Comparison of ENCODE assay signal across 8 mouse cellular contexts in genomic region chr9:51278500-51279381, GRCm38 (mm10). TPM values are rescaled to one million over a fixed set of nuclear protein-coding genes. Genes with fewer than 3 reads are reported as not detected.
DNase-seq lines count a peak whose midpoint lies in the region; ATAC-seq and TF ChIP-seq lines count a peak whose summit lies in the region.

Gene Colca2 (minus strand): TSS chr9:51278569.

- DNase-seq in B cell, adult 2 months = peak; percentile 25 to 36
- DNase-seq in brain, adult 2 months (ENCODE audit: low read depth, low spot score) = peak; percentile 77
- DNase-seq in kidney, postnatal 0 days (ENCODE audit: low spot score) = peak; percentile 94
- peak; percentile 88 for DNase-seq in neural tube, embryonic 10.5 days (ENCODE audit: extremely low spot score, low spot score)

- TF ChIP-seq CTCF in kidney, postnatal 0 days (IDR thresholded peaks at IDR 0.05; ENCODE audit: low read depth) = peak; percentile 55
- peak; percentile 13; the same call in 1 of the 2 replicates for TF ChIP-seq CTCF in testis, adult 2 months (IDR thresholded peaks at IDR 0.05; ENCODE audit: control insufficient read depth, insufficient read depth, insufficient replicate concordance, low read depth, low read length)

- H3K4me1 ChIP-seq in forebrain, embryonic 12.5 days = peaks cover 15% of the 10 kb centered on the region
- H3K4me1 ChIP-seq in heart, embryonic 14.5 days (ENCODE audit: control insufficient read depth in 2 of 2, insufficient read depth in 2 of 2, low read length in 2 of 2) = peaks cover 3 to 12% of the 10 kb centered on the region in 2 experiments
- 0 out of 2 replicates have a peak, but pooled peaks cover 4% of the 10 kb centered on the region for H3K4me1 ChIP-seq in kidney, postnatal 0 days (replicated peaks; ENCODE audit: insufficient read depth, low read length)
- H3K4me1 ChIP-seq in liver, embryonic 12.5 days = 0 out of 2 replicates have a peak, but pooled peaks cover 4% of the 10 kb centered on the region
- H3K4me1 ChIP-seq in testis, adult 2 months (ENCODE audit: control insufficient read depth, insufficient read depth, low read length) = peaks cover 8% of the 10 kb centered on the region

- peak within 1 kb of the TSS; percentile 87 for H3K4me2 ChIP-seq in forebrain, embryonic 12.5 days
- H3K4me2 ChIP-seq in heart, embryonic 14.5 days (ENCODE audit: low read length) = peak within 1 kb of the TSS; percentile 93
- H3K4me2 ChIP-seq in kidney, postnatal 0 days (ENCODE audit: low read length) = peak within 1 kb of the TSS; percentile 95
- peak within 1 kb of the TSS; percentile 72 for H3K4me2 ChIP-seq in liver, embryonic 12.5 days

- ATAC-seq in forebrain, embryonic 12.5 days (ENCODE audit: low FRiP score) = peak; percentile 96
- ATAC-seq in heart, embryonic 14.5 days (ENCODE audit: insufficient number of reproducible peaks, insufficient read depth, low FRiP score, low read depth) = peak; percentile 95
- ATAC-seq in kidney, postnatal 0 days (replicated peaks; ENCODE audit: low FRiP score, low read depth) = peak; percentile 97
- ATAC-seq in liver, embryonic 12.5 days = peak; percentile 83

- no peak within 1 kb of the TSS for H3K27ac ChIP-seq in forebrain, embryonic 12.5 days
- peak within 1 kb of the TSS; percentile 66 to 73 for H3K27ac ChIP-seq in heart, embryonic 14.5 days (replicated peaks in 1 of 2; ENCODE audit: control insufficient read depth in 1 of 2, insufficient read depth in 1 of 2, low read depth in 2 of 2, low read length in 2 of 2)
- H3K27ac ChIP-seq in kidney, postnatal 0 days = peak within 1 kb of the TSS; percentile 76
- no peak within 1 kb of the TSS for H3K27ac ChIP-seq in liver, embryonic 12.5 days
- peak within 1 kb of the TSS; percentile 81 for H3K27ac ChIP-seq in testis, adult 2 months (ENCODE audit: control insufficient read depth, insufficient read depth, low read depth, low read length)

- TF ChIP-seq POLR2A in testis, adult 2 months (IDR thresholded peaks at IDR 0.05; ENCODE audit: control insufficient read depth, low read depth, low read length) = 0 out of 2 replicates have a peak, but pooled peaks have one; percentile 14

- H3K4me3 ChIP-seq in forebrain, embryonic 12.5 days (replicated peaks) = peak within 1 kb of the TSS; percentile 54
- H3K4me3 ChIP-seq in heart, embryonic 14.5 days (ENCODE audit: control insufficient read depth in 1 of 2, insufficient read depth in 1 of 2, low read depth in 1 of 2, low read length in 2 of 2) = peak within 1 kb of the TSS; percentile 70 to 90
- H3K4me3 ChIP-seq in kidney, postnatal 0 days (replicated peaks; ENCODE audit: low read depth, low read length) = peak within 1 kb of the TSS; percentile 61
- peak within 1 kb of the TSS; percentile 47 for H3K4me3 ChIP-seq in liver, embryonic 12.5 days
- H3K4me3 ChIP-seq in testis, adult 2 months (ENCODE audit: control insufficient read depth, low read depth, low read length) = peak within 1 kb of the TSS; percentile 77

- peaks cover 29% of the 10 kb centered on the region for H3K27me3 ChIP-seq in forebrain, embryonic 12.5 days
- no peaks in the 10 kb centered on the region; the same call in 1 of the 2 replicates for H3K27me3 ChIP-seq in heart, embryonic 14.5 days (ENCODE audit: control insufficient read depth, insufficient read depth, low read length)
- 0 out of 2 replicates have a peak, but pooled peaks cover 4% of the 10 kb centered on the region for H3K27me3 ChIP-seq in kidney, postnatal 0 days (ENCODE audit: insufficient read depth, low read length)
- peaks cover 44% of the 10 kb centered on the region for H3K27me3 ChIP-seq in liver, embryonic 12.5 days (replicated peaks)
- no peaks in the 10 kb centered on the region for H3K27me3 ChIP-seq in testis, adult 2 months (ENCODE audit: control insufficient read depth, insufficient read depth, low read length)

- H3K9ac ChIP-seq in forebrain, embryonic 12.5 days = peak within 1 kb of the TSS; percentile 58
- peak within 1 kb of the TSS; percentile 86 for H3K9ac ChIP-seq in heart, embryonic 14.5 days (ENCODE audit: low read length)
- H3K9ac ChIP-seq in kidney, postnatal 0 days (ENCODE audit: low read depth, low read length) = peak within 1 kb of the TSS; percentile 74
- H3K9ac ChIP-seq in liver, embryonic 12.5 days = peak within 1 kb of the TSS; percentile 44

- WGBS in forebrain, embryonic 12.5 days = 1% methylated on average over 53 of the region's 53 CpGs
- under 1% methylated on average over 52 of the region's 53 CpGs for WGBS in heart, embryonic 14.5 days
- WGBS in kidney, postnatal 0 days = under 1% methylated on average over 52 of the region's 53 CpGs
- under 1% methylated on average over 53 of the region's 53 CpGs for WGBS in liver, embryonic 12.5 days (ENCODE audit: insufficient replicate concordance)

- H3K9me3 ChIP-seq in forebrain, embryonic 12.5 days = no peaks in the 10 kb centered on the region
- H3K9me3 ChIP-seq in heart, embryonic 14.5 days (ENCODE audit: control insufficient read depth, low read length) = no peaks in the 10 kb centered on the region
- H3K9me3 ChIP-seq in kidney, postnatal 0 days (replicated peaks; ENCODE audit: low read length) = no peaks in the 10 kb centered on the region
- no peaks in the 10 kb centered on the region for H3K9me3 ChIP-seq in liver, embryonic 12.5 days (replicated peaks)

- H3K36me3 ChIP-seq in forebrain, embryonic 12.5 days (replicated peaks) = no peaks in the 10 kb centered on the region
- H3K36me3 ChIP-seq in heart, embryonic 14.5 days (ENCODE audit: control insufficient read depth, insufficient read depth, low read length) = no peaks in the 10 kb centered on the region
- H3K36me3 ChIP-seq in kidney, postnatal 0 days (ENCODE audit: insufficient read depth, low read length) = no peaks in the 10 kb centered on the region
- no peaks in the 10 kb centered on the region for H3K36me3 ChIP-seq in liver, embryonic 12.5 days
- H3K36me3 ChIP-seq in testis, adult 2 months (ENCODE audit: control insufficient read depth, insufficient read depth, low read length) = no peaks in the 10 kb centered on the region

RNA-seq across cellular contexts. Expression of gene Colca2, which starts in this region (rescaled TPM):
- 1.0 and 1.6 TPM in 2 replicates for polyA plus RNA-seq in forebrain, embryonic 12.5 days (2016; fragmentation: Nextera tagmentation; extraction: Ambion mirVana)
- polyA plus RNA-seq in heart, embryonic 14.5 days (2014; fragmentation: Nextera tagmentation; extraction: Ambion mirVana) = 3.3 and 3.6 TPM in 2 replicates
- 4.2 and 4.8 TPM in 2 replicates for polyA plus RNA-seq in kidney, postnatal 0 days (2015; fragmentation: Nextera tagmentation; extraction: Ambion mirVana)
- 0.50 and 0.68 TPM in 2 replicates for polyA plus RNA-seq in liver, embryonic 12.5 days (2016; fragmentation: Nextera tagmentation; extraction: Ambion mirVana)
- 4.8 and 7.2 TPM in 2 replicates for polyA plus RNA-seq in testis, adult 2 months (2012; rRNA removed)

Comparison
In these comparisons a context has a peak if more than half of its experiments do, and no peak if none do; other contexts are left out.
1. Peak in ATAC-seq, H3K4me3 ChIP-seq, H3K9ac ChIP-seq and H3K4me2 ChIP-seq in liver, embryonic 12.5 days; RNA of the gene not detected or under 1 TPM.
2. DNase-seq: peak in every context shown above with its lines; median percentile 94 in kidney, postnatal 0 days; 88 in neural tube, embryonic 10.5 days; 77 in brain, adult 2 months; 30 in B cell, adult 2 months.
3. H3K27ac ChIP-seq: peak in heart, embryonic 14.5 days (2 of 2), kidney, postnatal 0 days (single experiment) and testis, adult 2 months (single experiment); none in forebrain, embryonic 12.5 days (single experiment) and liver, embryonic 12.5 days (single experiment).
4. Peak in every context shown above with its lines, with median percentiles within 50 percentile points of each other: ATAC-seq, H3K4me2 ChIP-seq, H3K4me3 ChIP-seq and H3K9ac ChIP-seq.